Mouse (Mus musculus) Patski (cell line): Measurements from ENCODE around the gene Timm13. TPM values are rescaled to one million over a fixed set of nuclear protein-coding genes. Genes with fewer than 3 reads are reported as not detected.
A peak's percentile ranks its signal among the peaks of the same experiment; 100 is the strongest.

Experiments used
- ATAC-seq: fragments of 100-300 bp; one replicate; pipeline ENCODE4 v1.8.0; 2021
- CTCF ChIA-PET: fragments of 350-600 bp; sonication (Branson Sonifier 250); formaldehyde crosslinking; loops from one replicate; lab custom pipeline; 2022; ENCODE audit warnings: inconsistent platforms; lab: Charles Lee
- POLR2A ChIA-PET: fragments of 350-600 bp; sonication (Branson Sonifier 250); formaldehyde crosslinking; loops from one replicate; lab custom pipeline; 2022; ENCODE audit warnings: antibody characterized with exemption, inconsistent platforms; lab: Charles Lee
- DNase-seq: peaks from one replicate; pipeline ENCODE4 v3.0.0-alpha.2; 2011; ENCODE audit warnings: low read depth, low spot score
- H3K27me3 ChIP-seq: fragments of 371-371 bp; one replicate; pipeline ENCODE4 v1.5.1; 2021
- CTCF ChIP-seq: fragments of 100-300 bp; IDR thresholded peaks from one replicate; pipeline ENCODE4 v1.5.1; 2021
- in situ Hi-C: fragments of 300-500 bp; cut with MboI; formaldehyde crosslinking; loops from 3 replicates; pipeline ENCODE4 v1.11.1; 2018; ENCODE audit warnings: low pct_unique_long_range_greater_than_20kb, mixed read lengths
- polyA plus RNA-seq: library from polyadenylated mRNA; unstranded; gene quantifications from one replicate; pipeline ENCODE4 v1.2.3, GENCODE M21; 2021

Gene Timm13
- polyA plus RNA-seq, 1 experiment from 2014 or later, result 253 TPM

DNA sequence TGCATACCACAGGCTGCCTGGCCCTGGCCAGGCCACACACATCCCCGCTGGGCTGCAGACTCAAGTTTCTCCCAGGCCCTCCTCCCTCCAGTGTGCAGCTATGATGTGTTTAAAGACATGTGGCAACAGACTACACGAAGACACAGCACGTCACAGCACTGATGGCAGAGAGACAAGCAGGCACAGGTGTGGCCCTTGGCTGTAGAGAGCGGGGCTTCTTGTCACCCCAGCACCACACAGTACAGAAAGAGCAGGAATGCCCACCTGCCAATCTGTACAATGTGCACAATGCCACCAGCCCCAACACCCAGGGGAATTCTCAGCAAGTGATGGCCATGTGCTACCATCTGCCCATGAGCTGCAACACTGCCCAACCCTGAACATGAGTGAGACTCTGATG, 10.6 kb upstream of the Timm13 start:
- DNase-seq, result no peak
- ATAC-seq, result no peak
- no peak for TF ChIP-seq CTCF
- POLR2A ChIA-PET, result no interaction called here
- in situ Hi-C loops, result no loop called here
- H3K27me3 ChIP-seq, result no peaks in the 10 kb centered on the region
- CTCF ChIA-PET, result no interaction called here

DNA sequence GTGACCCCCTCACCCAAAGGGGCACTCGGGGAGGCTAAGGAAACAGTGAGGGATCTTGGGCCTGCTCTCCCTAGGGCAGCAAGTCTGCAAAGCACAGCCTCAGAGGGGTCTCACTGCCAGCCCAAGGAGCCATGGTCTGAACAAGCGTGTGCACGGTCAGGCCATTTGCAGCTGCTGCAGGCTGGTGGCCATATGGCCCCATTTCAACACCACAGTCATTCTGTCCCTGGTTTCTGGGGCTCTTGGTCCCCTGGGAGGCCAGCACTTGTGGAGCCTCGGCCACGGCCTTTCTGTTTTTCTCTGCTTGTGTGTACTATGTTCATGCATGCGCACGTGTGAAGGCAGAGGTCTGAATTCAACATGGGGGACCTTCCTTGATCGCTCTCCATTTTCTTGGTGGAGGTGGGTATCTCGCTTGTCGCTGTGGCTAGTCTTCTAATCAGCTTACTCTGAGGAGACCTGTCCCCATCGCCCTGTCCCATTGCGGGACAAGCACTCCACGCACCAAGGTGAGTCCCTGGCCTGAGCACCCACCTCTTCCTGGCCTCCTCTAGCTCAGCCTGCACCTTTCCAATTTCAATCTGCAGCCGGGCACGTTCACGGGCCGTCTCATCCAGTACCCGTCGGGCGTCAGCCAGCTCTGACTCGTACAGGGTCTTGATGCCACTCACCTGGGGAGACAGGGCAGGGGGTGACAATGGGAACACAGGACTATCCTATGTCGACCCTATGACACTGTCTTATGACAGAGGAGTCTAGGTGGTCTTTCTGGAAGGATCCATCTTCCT, 8.8 kb upstream of the Timm13 start:
- ChIA-PET POLR2A (no interaction called here), CTCF (no interaction called here)
- DNase-seq (no peak), ATAC-seq (no peak)
- in situ Hi-C loops, result no loop called here
- H3K27me3 ChIP-seq, result no peaks in the 10 kb centered on the region
- TF ChIP-seq CTCF, result no peak

DNA sequence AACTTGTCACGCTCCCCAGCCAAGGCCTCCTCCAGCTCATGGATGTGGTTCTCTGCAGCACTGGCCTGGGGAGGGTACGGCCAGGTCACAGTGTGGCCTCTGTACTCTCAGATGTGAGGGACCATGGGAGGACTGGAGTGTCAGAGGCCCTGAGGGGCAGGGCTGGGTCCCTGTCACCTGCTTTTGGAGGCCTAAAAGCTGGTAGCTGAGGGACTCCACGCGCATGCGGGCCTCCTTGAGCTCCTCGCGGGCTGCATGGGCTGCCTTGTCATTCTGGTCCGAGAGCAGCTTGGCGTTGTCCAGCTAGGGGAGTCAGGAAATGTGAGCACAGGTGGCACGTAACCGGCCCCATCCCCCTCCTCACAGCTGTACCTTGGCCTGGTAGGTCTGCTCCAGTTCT, 3.9 kb upstream of the Timm13 start:
- in situ Hi-C loops, result no loop called here
- no peak for TF ChIP-seq CTCF
- ChIA-PET POLR2A (no interaction called here), CTCF (interaction anchor here (0.9 kb wide), 1 partner anchor 86 kb away, joined by 3 read pairs; no protein-coding TSS in a partner anchor)
- no peak for ATAC-seq
- no peak for DNase-seq
- H3K27me3 ChIP-seq, result no peaks in the 10 kb centered on the region

DNA sequence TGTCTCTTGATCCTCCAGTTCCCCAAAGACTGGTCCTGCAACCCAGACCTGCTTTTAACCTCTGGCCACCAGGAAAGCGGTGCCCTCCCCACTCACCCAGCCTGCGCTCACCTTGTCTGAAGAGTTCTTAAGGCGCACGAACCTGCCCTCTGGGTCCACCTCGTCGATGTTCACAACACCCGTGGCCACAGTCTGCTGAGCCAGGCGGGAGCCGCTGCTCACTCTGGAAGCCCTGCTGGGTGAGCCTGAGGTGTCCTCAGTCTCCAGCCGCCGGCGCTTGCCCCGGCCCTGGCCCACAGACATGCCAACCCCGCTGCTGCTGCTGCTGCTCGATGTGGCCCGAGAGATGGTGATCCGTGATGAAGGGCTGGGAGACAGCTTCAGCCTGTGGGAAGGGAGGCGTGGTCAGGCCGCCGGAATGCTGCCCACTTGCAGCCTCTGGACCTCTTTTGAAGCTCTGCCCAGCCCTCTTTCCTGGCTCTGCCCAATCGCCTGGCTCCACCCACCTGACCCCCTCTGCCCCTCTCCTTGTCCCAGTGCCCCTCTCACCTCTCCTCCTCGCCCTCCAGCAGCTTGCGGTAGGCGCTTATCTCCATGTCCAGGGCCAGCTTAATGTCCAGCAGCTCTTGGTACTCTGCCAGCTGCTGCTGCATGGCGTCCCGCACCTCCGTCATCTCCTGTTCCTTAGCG, 3.4 kb upstream of the Timm13 start:
- TF ChIP-seq CTCF, result no peak
- no peak for DNase-seq
- CTCF ChIA-PET, result interaction anchor here (0.9 kb wide), 1 partner anchor 87 kb away, joined by 3 read pairs; no protein-coding TSS in a partner anchor
- no peak for ATAC-seq
- POLR2A ChIA-PET, result interaction anchor here (0.6 kb wide), 1 partner anchor 25 kb away, joined by 4 read pairs; no protein-coding TSS in a partner anchor
- H3K27me3 ChIP-seq, result no peaks in the 10 kb centered on the region
- in situ Hi-C loops, result no loop called here

- CTCF ChIA-PET, result no interaction called here
- POLR2A ChIA-PET, result no interaction called here
- no peaks in the 10 kb centered on the region for H3K27me3 ChIP-seq
- ATAC-seq, result no peak
- no peak for DNase-seq
- TF ChIP-seq CTCF, result no peak
- in situ Hi-C loops, result no loop called here
Measured at GRCm38 (mm10) chr10:80903282-80903681, 2.5 kb upstream of the Timm13 start.

GRCm38 (mm10) chr10:80902273-80902940, 1.6 kb upstream of the Timm13 start:
- ChIA-PET CTCF (interaction anchor here (0.8 kb wide), 1 partner anchor 79 kb away, joined by 3 read pairs; no protein-coding TSS in a partner anchor), POLR2A (no interaction called here)
- in situ Hi-C loops, result no loop called here
- no peak for DNase-seq
- ATAC-seq, result no peak
- no peaks in the 10 kb centered on the region for H3K27me3 ChIP-seq
- no peak for TF ChIP-seq CTCF

GRCm38 (mm10) chr10:80901409-80902272, 872 bp upstream of the Timm13 start:
- no peaks in the 10 kb centered on the region for H3K27me3 ChIP-seq
- DNase-seq, result peak; percentile 22
- ATAC-seq, result no peak
- ChIA-PET CTCF (interaction anchor here (0.8 to 0.9 kb wide), 3 partner anchors 80 to 93 kb away, joined by 3 read pairs; no protein-coding TSS in a partner anchor), POLR2A (no interaction called here)
- TF ChIP-seq CTCF, result no peak
- in situ Hi-C loops, result no loop called here

GRCm38 (mm10) chr10:80899591-80900317, 1.0 kb downstream of the Timm13 start:
- in situ Hi-C loops, result no loop called here
- no peak for TF ChIP-seq CTCF
- ChIA-PET CTCF (interaction anchor here (1.4 kb wide), 1 partner anchor 19 kb away, joined by 3 read pairs; no protein-coding TSS in a partner anchor), POLR2A (interaction anchor here (1.5 kb wide), 1 partner anchor 18 kb away, joined by 6 read pairs; the partner anchor contains the start of gene Lmnb2)
- ATAC-seq, result no peak
- no peaks in the 10 kb centered on the region for H3K27me3 ChIP-seq
- DNase-seq, result peak; percentile 17

- POLR2A ChIA-PET, result no interaction called here
- TF ChIP-seq CTCF, result no peak
- ATAC-seq (no peak), DNase-seq (no peak)
- in situ Hi-C loops, result no loop called here
- no peaks in the 10 kb centered on the region for H3K27me3 ChIP-seq
- CTCF ChIA-PET, result no interaction called here
Measured at GRCm38 (mm10) chr10:80899074-80899473, 1.7 kb downstream of the Timm13 start.
